Mouse (Mus musculus): ENCODE measurements around the gene Lrrc38. TPM values are rescaled to one million over a fixed set of nuclear protein-coding genes. Genes with fewer than 3 reads are reported as not detected.
"Not testable (repeated sequence)": the region's sequence is repeated elsewhere in the genome, so short reads cannot be mapped to it uniquely, and the experiment has no call there.

Lrrc38 gene
- polyA plus RNA-seq, 1 experiment from 2014 or later = 0.44 TPM

GRCm38 (mm10) chr4:143325625-143325941, 24.0 kb upstream of the Lrrc38 start:
- Histone ChIP-seq H3K4me3 (peak overlapping the region; percentile 25), H3K27me3 (no peaks in the 10 kb centered on the region), H3K27ac (peak overlapping the region; percentile 58; the same call in 1 of the 2 replicates), H3K4me1 (peaks cover 6% of the 10 kb centered on the region; the same call in 1 of the 2 replicates), H3K9me3 (replicated peaks) (no peaks in the 10 kb centered on the region), H3K36me3 (no peaks in the 10 kb centered on the region), H3K9ac (peak overlapping the region; percentile 20; the same call in 1 of the 2 replicates), H3K4me2 (replicated peaks) (peak overlapping the region; percentile 54)
- 3% methylated on average over 10 of the region's 10 CpGs for WGBS
- ATAC-seq (ENCODE audit: low FRiP score) = peak; percentile 55; the same call in 1 of the 2 replicates

- no peaks in the 10 kb centered on the region for H3K4me1 ChIP-seq
- H3K27me3 ChIP-seq = no peaks in the 10 kb centered on the region
- ATAC-seq (ENCODE audit: low FRiP score) = no peak
- 43% methylated on average over 9 of the region's 9 CpGs for WGBS
- H3K4me2 ChIP-seq (replicated peaks) = no peak overlapping the region
- H3K9ac ChIP-seq = no peak overlapping the region
- 0 out of 2 replicates have a peak, but pooled peaks cover 7% of the 10 kb centered on the region for H3K9me3 ChIP-seq (replicated peaks)
- 0 out of 2 replicates have a peak overlapping the region, but pooled peaks have one; percentile 13 for H3K27ac ChIP-seq
- H3K4me3 ChIP-seq = no peak overlapping the region
- no peaks in the 10 kb centered on the region for H3K36me3 ChIP-seq
Observed at GRCm38 (mm10) chr4:143330566-143330965, 19.0 kb upstream of the Lrrc38 start.

GRCm38 (mm10) chr4:143331787-143332186, 17.8 kb upstream of the Lrrc38 start:
- WGBS = 90% methylated on average over 1 of the region's 1 CpGs
- Histone ChIP-seq H3K36me3 (no peaks in the 10 kb centered on the region), H3K4me1 (no peaks in the 10 kb centered on the region), H3K9ac (no peak overlapping the region), H3K4me3 (no peak overlapping the region), H3K4me2 (replicated peaks) (no peak overlapping the region), H3K27me3 (no peaks in the 10 kb centered on the region), H3K9me3 (replicated peaks) (0 out of 2 replicates have a peak, but pooled peaks cover 7% of the 10 kb centered on the region), H3K27ac (no peak overlapping the region)
- no peak for ATAC-seq (ENCODE audit: low FRiP score)

- no peak overlapping the region for H3K27ac ChIP-seq
- 47% methylated on average over 5 of the region's 5 CpGs for WGBS
- no peaks in the 10 kb centered on the region for H3K27me3 ChIP-seq
- H3K4me3 ChIP-seq = no peak overlapping the region
- no peak overlapping the region for H3K4me2 ChIP-seq (replicated peaks)
- H3K36me3 ChIP-seq = no peaks in the 10 kb centered on the region
- ATAC-seq (ENCODE audit: low FRiP score) = no peak
- 0 out of 2 replicates have a peak, but pooled peaks cover 7% of the 10 kb centered on the region for H3K9me3 ChIP-seq (replicated peaks)
- no peaks in the 10 kb centered on the region for H3K4me1 ChIP-seq
- H3K9ac ChIP-seq = no peak overlapping the region
Observed at GRCm38 (mm10) chr4:143334145-143334544, 15.4 kb upstream of the Lrrc38 start.

- Histone ChIP-seq H3K27me3 (no peaks in the 10 kb centered on the region), H3K36me3 (no peaks in the 10 kb centered on the region), H3K9me3 (replicated peaks) (0 out of 2 replicates have a peak, but pooled peaks cover 7% of the 10 kb centered on the region), H3K4me3 (no peak overlapping the region), H3K4me1 (no peaks in the 10 kb centered on the region), H3K9ac (no peak overlapping the region), H3K4me2 (replicated peaks) (no peak overlapping the region), H3K27ac (no peak overlapping the region)
- ATAC-seq (ENCODE audit: low FRiP score) = no peak
- 88% methylated on average over 17 of the region's 17 CpGs for WGBS
Observed at GRCm38 (mm10) chr4:143334995-143335394, 14.6 kb upstream of the Lrrc38 start.

GRCm38 (mm10) chr4:143336096-143336495, 13.5 kb upstream of the Lrrc38 start:
- no peak overlapping the region for H3K4me2 ChIP-seq (replicated peaks)
- no peaks in the 10 kb centered on the region for H3K4me1 ChIP-seq
- H3K4me3 ChIP-seq = no peak overlapping the region
- H3K27ac ChIP-seq = no peak overlapping the region
- H3K9me3 ChIP-seq (replicated peaks) = 0 out of 2 replicates have a peak, but pooled peaks cover 7% of the 10 kb centered on the region
- no peaks in the 10 kb centered on the region for H3K27me3 ChIP-seq
- no peak overlapping the region for H3K9ac ChIP-seq
- ATAC-seq (ENCODE audit: low FRiP score) = no peak
- WGBS = 55% methylated on average over 2 of the region's 2 CpGs
- H3K36me3 ChIP-seq = no peaks in the 10 kb centered on the region

GRCm38 (mm10) chr4:143339808-143340207, 9.7 kb upstream of the Lrrc38 start:
- Histone ChIP-seq H3K9ac (no peak overlapping the region), H3K27me3 (peaks cover 3% of the 10 kb centered on the region; the same call in 1 of the 2 replicates), H3K36me3 (no peaks in the 10 kb centered on the region), H3K9me3 (replicated peaks) (no peaks in the 10 kb centered on the region; the same call in 1 of the 2 replicates), H3K4me2 (replicated peaks) (no peak overlapping the region), H3K27ac (no peak overlapping the region), H3K4me1 (no peaks in the 10 kb centered on the region), H3K4me3 (no peak overlapping the region)
- 76% methylated on average over 13 of the region's 13 CpGs for WGBS
- ATAC-seq (ENCODE audit: low FRiP score) = no peak

GRCm38 (mm10) chr4:143341470-143341869, 8.1 kb upstream of the Lrrc38 start:
- ATAC-seq (ENCODE audit: low FRiP score) = no peak
- no peak overlapping the region for H3K9ac ChIP-seq
- no peaks in the 10 kb centered on the region; the same call in 1 of the 2 replicates for H3K9me3 ChIP-seq (replicated peaks)
- H3K4me3 ChIP-seq = no peak overlapping the region
- no peak overlapping the region for H3K27ac ChIP-seq
- H3K4me2 ChIP-seq (replicated peaks) = no peak overlapping the region
- peaks cover 3% of the 10 kb centered on the region; the same call in 1 of the 2 replicates for H3K27me3 ChIP-seq
- H3K4me1 ChIP-seq = no peaks in the 10 kb centered on the region
- WGBS = 84% methylated on average over 7 of the region's 7 CpGs
- no peaks in the 10 kb centered on the region for H3K36me3 ChIP-seq

- ATAC-seq (ENCODE audit: low FRiP score); H3K4me2 ChIP-seq (replicated peaks); H3K9ac ChIP-seq; H3K4me3 ChIP-seq; H3K27ac ChIP-seq; H3K9me3 ChIP-seq (replicated peaks); H3K36me3 ChIP-seq: not testable (repeated sequence)
- Histone ChIP-seq H3K27me3 (peaks cover 32% of the 10 kb centered on the region), H3K4me1 (peaks cover 15% of the 10 kb centered on the region)
- WGBS = 80% methylated on average over 5 of the region's 5 CpGs
Observed at GRCm38 (mm10) chr4:143345491-143345890, 4.1 kb upstream of the Lrrc38 start.

- Histone ChIP-seq H3K4me3 (no peak overlapping the region), H3K27me3 (peaks cover 54% of the 10 kb centered on the region), H3K9me3 (replicated peaks) (no peaks in the 10 kb centered on the region; the same call in 1 of the 2 replicates), H3K36me3 (no peaks in the 10 kb centered on the region), H3K27ac (no peak overlapping the region), H3K4me1 (peaks cover 18% of the 10 kb centered on the region), H3K4me2 (replicated peaks) (no peak overlapping the region), H3K9ac (no peak overlapping the region)
- no peak for ATAC-seq (ENCODE audit: low FRiP score)
- 21% methylated on average over 5 of the region's 5 CpGs for WGBS
Observed at GRCm38 (mm10) chr4:143348678-143349077, 879 bp upstream of the Lrrc38 start.

- no peaks in the 10 kb centered on the region for H3K36me3 ChIP-seq
- peaks cover 51% of the 10 kb centered on the region for H3K27me3 ChIP-seq
- H3K4me2 ChIP-seq (replicated peaks) = peak overlapping the region; percentile 98
- peak overlapping the region; percentile 57 for H3K4me3 ChIP-seq
- WGBS = 3% methylated on average over 72 of the region's 72 CpGs
- peak; percentile 53 for ATAC-seq (ENCODE audit: low FRiP score)
- H3K9me3 ChIP-seq (replicated peaks) = no peaks in the 10 kb centered on the region
- H3K4me1 ChIP-seq = peaks cover 18% of the 10 kb centered on the region
- no peak overlapping the region for H3K27ac ChIP-seq
- peak overlapping the region; percentile 53 for H3K9ac ChIP-seq
Observed at GRCm38 (mm10) chr4:143350047-143351015, 774 bp downstream of the Lrrc38 start.

- no peak for ATAC-seq (ENCODE audit: low FRiP score)
- WGBS = 75% methylated on average over 4 of the region's 4 CpGs
- no peaks in the 10 kb centered on the region for H3K9me3 ChIP-seq (replicated peaks)
Observed at GRCm38 (mm10) chr4:143352301-143352700, 2.7 kb downstream of the Lrrc38 start.

More at GRCm38 (mm10) chr4:143352301-143352700, 2.7 kb downstream of the Lrrc38 start:
- H3K4me1 ChIP-seq = peaks cover 18% of the 10 kb centered on the region
- no peak overlapping the region for H3K4me3 ChIP-seq
- H3K36me3 ChIP-seq = no peaks in the 10 kb centered on the region
- H3K4me2 ChIP-seq (replicated peaks) = no peak overlapping the region
- H3K9ac ChIP-seq = no peak overlapping the region
- no peak overlapping the region for H3K27ac ChIP-seq
- peaks cover 51% of the 10 kb centered on the region for H3K27me3 ChIP-seq

Data from hindbrain, embryonic 12.5 days (tissue).